Mouse (Mus musculus): ENCODE data around the gene Slfn4. TPM values are rescaled to one million over a fixed set of nuclear protein-coding genes. Genes with fewer than 3 reads are reported as not detected.
A peak's percentile ranks its signal among the peaks of the same experiment; 100 is the strongest.
"Not testable (repeated sequence)": the region's sequence is repeated elsewhere in the genome, so short reads cannot be mapped to it uniquely, and the experiment has no call there.

Gene Slfn4
- polyA plus RNA-seq, 1 experiment from 2014 or later = 0.36 TPM

DNA sequence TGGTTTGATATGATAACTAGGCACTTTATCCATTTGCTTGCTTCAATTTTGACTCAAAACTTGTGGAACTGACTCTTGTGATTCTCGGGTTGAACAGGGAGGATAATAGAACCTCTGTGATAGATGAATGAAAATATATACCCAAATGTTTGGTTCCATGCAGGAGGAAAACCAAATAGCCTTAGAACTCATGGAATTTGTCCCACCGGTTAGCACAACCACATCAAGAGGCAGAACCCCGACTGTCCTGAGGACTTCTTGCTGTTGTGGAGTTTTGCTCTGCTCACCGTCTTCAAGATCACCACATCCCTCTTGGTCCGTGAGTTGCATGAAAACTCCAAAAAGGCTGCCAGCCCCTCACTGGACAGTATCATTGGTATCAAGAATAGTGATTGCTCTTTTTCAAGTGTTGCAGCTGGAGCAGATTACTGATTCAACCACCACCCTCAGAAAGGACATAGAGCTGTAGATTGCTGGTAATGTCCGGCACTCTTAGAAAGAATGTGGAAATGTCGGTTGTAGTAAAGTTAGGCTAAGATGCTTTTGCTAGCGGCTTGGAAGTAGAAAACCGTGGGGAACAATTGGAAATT lies 50.5 kb downstream of the Slfn4 start:
- TF ChIP-seq CTCF (IDR thresholded peaks at IDR 0.05; ENCODE audit: low read depth) = no peak
- Histone ChIP-seq H3K9ac (ENCODE audit: low read depth, low read length) (no peak overlapping the region), H3K27ac (no peak overlapping the region), H3K36me3 (ENCODE audit: insufficient read depth, low read length) (no peaks in the 10 kb centered on the region), H3K4me2 (ENCODE audit: low read length) (no peak overlapping the region), H3K9me3 (replicated peaks; ENCODE audit: low read length) (no peaks in the 10 kb centered on the region), H3K4me1 (replicated peaks; ENCODE audit: insufficient read depth, low read length) (no peaks in the 10 kb centered on the region), H3K27me3 (ENCODE audit: insufficient read depth, low read length) (no peaks in the 10 kb centered on the region), H3K4me3 (replicated peaks; ENCODE audit: low read depth, low read length) (no peak overlapping the region)
- WGBS = 92% methylated on average over 9 of the region's 9 CpGs
- no peak for ATAC-seq (replicated peaks; ENCODE audit: low FRiP score, low read depth)
- DNase-seq (ENCODE audit: low spot score) = no peak

GRCm38 (mm10) chr11:83227926-83228723 lies 53.1 kb downstream of the Slfn4 start:
- Histone ChIP-seq H3K27ac (no peak overlapping the region), H3K4me3 (replicated peaks; ENCODE audit: low read depth, low read length) (no peak overlapping the region), H3K4me2 (ENCODE audit: low read length) (no peak overlapping the region), H3K9me3 (replicated peaks; ENCODE audit: low read length) (no peaks in the 10 kb centered on the region), H3K4me1 (replicated peaks; ENCODE audit: insufficient read depth, low read length) (no peaks in the 10 kb centered on the region), H3K36me3 (ENCODE audit: insufficient read depth, low read length) (no peaks in the 10 kb centered on the region), H3K9ac (ENCODE audit: low read depth, low read length) (no peak overlapping the region), H3K27me3 (ENCODE audit: insufficient read depth, low read length) (no peaks in the 10 kb centered on the region)
- no peak for TF ChIP-seq CTCF (IDR thresholded peaks at IDR 0.05; ENCODE audit: low read depth)
- DNase-seq (ENCODE audit: low spot score) (no peak), ATAC-seq (replicated peaks; ENCODE audit: low FRiP score, low read depth) (no peak)
- WGBS = 86% methylated on average over 7 of the region's 7 CpGs

DNA sequence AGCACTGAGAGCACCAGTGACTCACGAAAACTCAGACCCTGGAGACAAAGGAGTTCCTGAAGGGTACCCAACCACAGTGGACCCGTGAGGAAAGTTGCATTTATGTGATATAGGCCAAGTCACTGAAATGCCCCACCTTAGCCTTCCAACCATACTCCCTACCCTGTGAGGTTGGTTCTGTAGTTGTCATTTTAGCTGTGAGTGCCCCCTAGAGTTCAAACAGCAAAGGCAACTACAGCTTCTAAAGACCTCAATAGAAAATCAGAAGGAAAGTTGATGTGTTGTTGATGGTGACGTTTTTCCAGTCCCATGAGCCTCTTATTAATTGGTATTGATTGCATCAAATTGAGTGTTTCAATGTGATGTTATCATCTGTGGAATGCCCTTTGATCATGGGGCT lies 56.0 kb downstream of the Slfn4 start:
- Histone ChIP-seq H3K4me3 (replicated peaks; ENCODE audit: low read depth, low read length) (no peak overlapping the region), H3K27me3 (ENCODE audit: insufficient read depth, low read length) (no peaks in the 10 kb centered on the region), H3K4me1 (replicated peaks; ENCODE audit: insufficient read depth, low read length) (no peaks in the 10 kb centered on the region), H3K27ac (no peak overlapping the region), H3K4me2 (ENCODE audit: low read length) (no peak overlapping the region), H3K36me3 (ENCODE audit: insufficient read depth, low read length) (no peaks in the 10 kb centered on the region), H3K9ac (ENCODE audit: low read depth, low read length) (no peak overlapping the region), H3K9me3 (replicated peaks; ENCODE audit: low read length) (no peaks in the 10 kb centered on the region)
- WGBS = 73% methylated on average over 3 of the region's 3 CpGs
- TF ChIP-seq CTCF (IDR thresholded peaks at IDR 0.05; ENCODE audit: low read depth) = peak; percentile 51
- DNase-seq (ENCODE audit: low spot score) (peak; percentile 16), ATAC-seq (replicated peaks; ENCODE audit: low FRiP score, low read depth) (no peak)

DNA sequence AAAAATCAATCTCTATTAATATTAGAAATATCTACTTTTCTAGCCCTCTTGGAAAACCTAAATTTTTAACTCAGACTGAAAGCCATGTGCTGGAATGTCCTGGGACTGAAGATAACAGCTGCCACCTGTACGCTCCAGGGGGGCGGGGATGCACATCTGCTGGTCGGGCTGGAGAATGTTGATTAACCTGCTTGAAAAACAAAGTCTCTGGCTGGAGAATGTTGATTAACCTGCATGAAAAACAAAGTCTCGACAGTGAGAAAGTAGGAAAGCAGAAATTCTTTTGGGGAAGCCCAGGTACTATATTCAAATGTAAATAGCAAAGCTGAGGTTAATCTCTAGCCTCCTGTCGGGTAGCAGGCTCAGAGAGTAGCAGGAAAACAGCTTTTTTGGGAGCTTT lies 58.6 kb downstream of the Slfn4 start:
- H3K9me3 ChIP-seq (replicated peaks; ENCODE audit: low read length); H3K4me3 ChIP-seq (replicated peaks; ENCODE audit: low read depth, low read length); H3K4me2 ChIP-seq (ENCODE audit: low read length); H3K27ac ChIP-seq; H3K9ac ChIP-seq (ENCODE audit: low read depth, low read length); H3K4me1 ChIP-seq (replicated peaks; ENCODE audit: insufficient read depth, low read length); H3K27me3 ChIP-seq (ENCODE audit: insufficient read depth, low read length); DNase-seq (ENCODE audit: low spot score); H3K36me3 ChIP-seq (ENCODE audit: insufficient read depth, low read length); ATAC-seq (replicated peaks; ENCODE audit: low FRiP score, low read depth): not testable (repeated sequence)
- WGBS = 48% methylated on average over 5 of the region's 5 CpGs

- WGBS = 83% methylated on average over 9 of the region's 9 CpGs
- H3K4me3 ChIP-seq (replicated peaks; ENCODE audit: low read depth, low read length); H3K4me2 ChIP-seq (ENCODE audit: low read length); H3K27ac ChIP-seq; ATAC-seq (replicated peaks; ENCODE audit: low FRiP score, low read depth); H3K4me1 ChIP-seq (replicated peaks; ENCODE audit: insufficient read depth, low read length); DNase-seq (ENCODE audit: low spot score); H3K27me3 ChIP-seq (ENCODE audit: insufficient read depth, low read length); H3K9ac ChIP-seq (ENCODE audit: low read depth, low read length); H3K36me3 ChIP-seq (ENCODE audit: insufficient read depth, low read length); H3K9me3 ChIP-seq (replicated peaks; ENCODE audit: low read length): not testable (repeated sequence)
Observed at GRCm38 (mm10) chr11:83237390-83237789, 62.4 kb downstream of the Slfn4 start.

- Histone ChIP-seq H3K4me3 (replicated peaks; ENCODE audit: low read depth, low read length) (no peak overlapping the region), H3K9ac (ENCODE audit: low read depth, low read length) (no peak overlapping the region), H3K27ac (no peak overlapping the region), H3K27me3 (ENCODE audit: insufficient read depth, low read length) (no peaks in the 10 kb centered on the region), H3K4me2 (ENCODE audit: low read length) (no peak overlapping the region), H3K9me3 (replicated peaks; ENCODE audit: low read length) (no peaks in the 10 kb centered on the region), H3K4me1 (replicated peaks; ENCODE audit: insufficient read depth, low read length) (no peaks in the 10 kb centered on the region), H3K36me3 (ENCODE audit: insufficient read depth, low read length) (no peaks in the 10 kb centered on the region)
- no peak for DNase-seq (ENCODE audit: low spot score)
- TF ChIP-seq CTCF (IDR thresholded peaks at IDR 0.05; ENCODE audit: low read depth) = no peak
- 89% methylated on average over 2 of the region's 2 CpGs for WGBS
- ATAC-seq (replicated peaks; ENCODE audit: low FRiP score, low read depth) = no peak
Observed at GRCm38 (mm10) chr11:83238389-83238788, 63.4 kb downstream of the Slfn4 start.
